11 mouse cellular contexts compared by ENCODE assay signal in genomic region chr2:131993563-131994088, GRCm38 (mm10). TPM values are rescaled to one million over a fixed set of nuclear protein-coding genes. Genes with fewer than 3 reads are reported as not detected.
DNase-seq lines count a peak whose midpoint lies in the region; ATAC-seq lines count a peak whose summit lies in the region.
"Had no signal": no experiment of that assay in that cellular context is flagged by ENCODE, and none has a peak within 500 bp of the region (broad histone marks: within the 10 kb centered on the region; RNA-seq: fewer than 3 reads in every experiment).

No protein-coding gene starts in this region.

- H3K27me3 ChIP-seq in kidney, embryonic 15.5 days = 0 out of 2 replicates have a peak, but pooled peaks cover 9% of the 10 kb centered on the region

- intact Hi-C loops in left cerebral cortex, postnatal 4 days (cut with DNase I) = no loop called here
- intact Hi-C loops in left cerebral cortex, postnatal 14 days (cut with DNase I) = no loop called here

- ATAC-seq in CD4-positive, CD25-positive, alpha-beta regulatory T cell, adult 4 months = no peak
- peak; percentile 84 for ATAC-seq in kidney, embryonic 15.5 days (replicated peaks; ENCODE audit: low FRiP score)

- WGBS in kidney, embryonic 15.5 days = 19% methylated on average over 14 of the region's 14 CpGs

- no peaks in the 10 kb centered on the region for H3K9me3 ChIP-seq in kidney, embryonic 15.5 days (replicated peaks)

- H3K36me3 ChIP-seq in kidney, embryonic 15.5 days = no peaks in the 10 kb centered on the region

- H3K4me1 ChIP-seq in kidney, embryonic 15.5 days = peaks cover 40% of the 10 kb centered on the region

- H3K4me3 ChIP-seq in kidney, embryonic 15.5 days (replicated peaks) = no peak overlapping the region

- peak overlapping the region; percentile 43; the same call in 1 of the 2 replicates for H3K27ac ChIP-seq in kidney, embryonic 15.5 days

- peak; percentile 26 for DNase-seq in CD4-positive, CD25-positive, alpha-beta regulatory T cell, adult 2 months (ENCODE audit: low read depth, low spot score)
- peak; percentile 34 for DNase-seq in left cerebral cortex, postnatal 4 days
- no peak for DNase-seq in left cerebral cortex, postnatal 14 days (ENCODE audit: low spot score in 2 of 2)
- peak; percentile 52 to 70 for DNase-seq in natural killer cell, adult 2 months (ENCODE audit: low spot score in 2 of 2)
- DNase-seq in left cerebral cortex, adult 18-20 months (ENCODE audit: low spot score in 2 of 2) = no peak
- no peak for DNase-seq in ovary, postnatal 14 days (ENCODE audit: low spot score)
- DNase-seq: lung, postnatal 10 days; right cerebral cortex, adult 18-20 months; thymus, postnatal 25 days had no signal

- peak overlapping the region; percentile 30 for H3K4me2 ChIP-seq in kidney, embryonic 15.5 days

- H3K9ac ChIP-seq in kidney, embryonic 15.5 days = no peak overlapping the region

RNA-seq across cellular contexts. Expression of gene Rassf2, which starts 36.4 kb away (rescaled TPM):
- 100 to 1,000 TPM in 1 of 2 experiments, 10 to 100 TPM in 1; 67.6 to 113 TPM for polyA plus RNA-seq in CD4-positive, CD25-positive, alpha-beta regulatory T cell, adult 4 months (2017; shearing (Covaris generic))
- total RNA-seq in left cerebral cortex, postnatal 4 days (2021) = 10 to 100 TPM; 48.7 to 52.5 TPM
- 10 to 100 TPM; 32.6 to 34.5 TPM for total RNA-seq in left cerebral cortex, postnatal 14 days (2021)
- polyA plus RNA-seq in kidney, embryonic 15.5 days (2015; fragmentation: Nextera tagmentation; extraction: Ambion mirVana) = 8.4 and 11.3 TPM in 2 replicates
- total RNA-seq in left cerebral cortex, adult 18-20 months (2021) = 10 to 100 TPM; 42.8 to 47.5 TPM

RNA-seq across cellular contexts. Expression of gene Prnd, which starts 43.0 kb away (rescaled TPM):
- under 1 TPM in 1 of 2 experiments, not detected in 1; 0.19 TPM for polyA plus RNA-seq in CD4-positive, CD25-positive, alpha-beta regulatory T cell, adult 4 months (2017; shearing (Covaris generic))
- 10 to 100 TPM in 1 of 2 experiments, 1 to 10 TPM in 1; 8.1 to 10.0 TPM for total RNA-seq in left cerebral cortex, postnatal 4 days (2021)
- total RNA-seq in left cerebral cortex, postnatal 14 days (2021) = 1 to 10 TPM; 2.4 to 2.7 TPM
- polyA plus RNA-seq in kidney, embryonic 15.5 days (2015; fragmentation: Nextera tagmentation; extraction: Ambion mirVana) = 18.9 and 20.8 TPM in 2 replicates
- not detected for total RNA-seq in left cerebral cortex, adult 18-20 months (2021)

Comparison
In these comparisons a context has a peak if more than half of its experiments do, and no peak if none do; other contexts are left out.
1. DNase-seq: peak in CD4-positive, CD25-positive, alpha-beta regulatory T cell, adult 2 months (single experiment), left cerebral cortex, postnatal 4 days (single experiment) and natural killer cell, adult 2 months (2 of 2); none in left cerebral cortex, postnatal 14 days (0 of 2), left cerebral cortex, adult 18-20 months (0 of 2) and ovary, postnatal 14 days (single experiment).